Mouse (Mus musculus): ENCODE data around the gene Zic1. TPM values are rescaled to one million over a fixed set of nuclear protein-coding genes. Genes with fewer than 3 reads are reported as not detected.

Gene Zic1
- total and polyA plus RNA-seq, 3 experiments = 0.08 TPM; not detected in 2

- TF ChIP-seq EP300 (IDR thresholded peaks at IDR 0.05; ENCODE audit: insufficient read depth, low read depth, low read length) = no peak
- intact Hi-C loops (cut with DNase I) = no loop called here
- H3K27ac ChIP-seq = no peak overlapping the region
- H3K27me3 ChIP-seq (ENCODE audit: control insufficient read depth, insufficient read depth, low read length) = peaks cover 14% of the 10 kb centered on the region
- no peak overlapping the region for H3K4me3 ChIP-seq
- H3K36me3 ChIP-seq (ENCODE audit: control insufficient read depth, insufficient read depth, low read length) = no peaks in the 10 kb centered on the region
- no peak overlapping the region for H3K9ac ChIP-seq (ENCODE audit: low read depth, low read length)
- DNase-seq = no peak
- H3K4me1 ChIP-seq (ENCODE audit: control insufficient read depth, insufficient read depth, low read length) = no peaks in the 10 kb centered on the region
- 6% methylated on average over 13 of the region's 13 CpGs for WGBS
- no peaks in the 10 kb centered on the region for H3K79me2 ChIP-seq (replicated peaks; ENCODE audit: control insufficient read depth, insufficient read depth, low read length)
Measured at GRCm38 (mm10) chr9:91404229-91404628, 38.6 kb upstream of the Zic1 start.

GRCm38 (mm10) chr9:91401471-91401870 is 35.9 kb upstream of the Zic1 start:
- TF ChIP-seq EP300 (IDR thresholded peaks at IDR 0.05; ENCODE audit: insufficient read depth, low read depth, low read length) (no peak), CTCF (IDR thresholded peaks at IDR 0.05) (no peak), POLR2A (IDR thresholded peaks at IDR 0.05; ENCODE audit: insufficient read depth, low read depth, low read length) (no peak)
- H3K4me1 ChIP-seq (ENCODE audit: control insufficient read depth, insufficient read depth, low read length) = no peaks in the 10 kb centered on the region
- H3K27ac ChIP-seq = no peak overlapping the region
- no peak overlapping the region for H3K4me3 ChIP-seq
- DNase-seq = no peak
- intact Hi-C loops (cut with DNase I) = no loop called here
- WGBS = 1% methylated on average over 10 of the region's 10 CpGs
- peaks cover 15% of the 10 kb centered on the region for H3K27me3 ChIP-seq (ENCODE audit: control insufficient read depth, insufficient read depth, low read length)
- H3K36me3 ChIP-seq (ENCODE audit: control insufficient read depth, insufficient read depth, low read length) = no peaks in the 10 kb centered on the region
- no peak overlapping the region for H3K9ac ChIP-seq (ENCODE audit: low read depth, low read length)
- H3K79me2 ChIP-seq (replicated peaks; ENCODE audit: control insufficient read depth, insufficient read depth, low read length) = no peaks in the 10 kb centered on the region

GRCm38 (mm10) chr9:91400482-91401093 is 35.0 kb upstream of the Zic1 start:
- 16% methylated on average over 8 of the region's 8 CpGs for WGBS
- Histone ChIP-seq H3K36me3 (ENCODE audit: control insufficient read depth, insufficient read depth, low read length) (no peaks in the 10 kb centered on the region), H3K27me3 (ENCODE audit: control insufficient read depth, insufficient read depth, low read length) (peaks cover 10% of the 10 kb centered on the region), H3K79me2 (replicated peaks; ENCODE audit: control insufficient read depth, insufficient read depth, low read length) (no peaks in the 10 kb centered on the region), H3K4me1 (ENCODE audit: control insufficient read depth, insufficient read depth, low read length) (no peaks in the 10 kb centered on the region), H3K4me3 (no peak overlapping the region), H3K9ac (ENCODE audit: low read depth, low read length) (no peak overlapping the region), H3K27ac (no peak overlapping the region)
- intact Hi-C loops (cut with DNase I) = no loop called here
- TF ChIP-seq CTCF (IDR thresholded peaks at IDR 0.05) = no peak
- no peak for TF ChIP-seq EP300 (IDR thresholded peaks at IDR 0.05; ENCODE audit: insufficient read depth, low read depth, low read length)
- no peak for TF ChIP-seq POLR2A (IDR thresholded peaks at IDR 0.05; ENCODE audit: insufficient read depth, low read depth, low read length)
- no peak for DNase-seq

GRCm38 (mm10) chr9:91399976-91400375 is 34.4 kb upstream of the Zic1 start:
- DNase-seq = no peak
- TF ChIP-seq CTCF (IDR thresholded peaks at IDR 0.05) (no peak), POLR2A (IDR thresholded peaks at IDR 0.05; ENCODE audit: insufficient read depth, low read depth, low read length) (no peak), EP300 (IDR thresholded peaks at IDR 0.05; ENCODE audit: insufficient read depth, low read depth, low read length) (no peak)
- no peak overlapping the region for H3K27ac ChIP-seq
- H3K36me3 ChIP-seq (ENCODE audit: control insufficient read depth, insufficient read depth, low read length) = no peaks in the 10 kb centered on the region
- no peak overlapping the region for H3K9ac ChIP-seq (ENCODE audit: low read depth, low read length)
- no peaks in the 10 kb centered on the region for H3K4me1 ChIP-seq (ENCODE audit: control insufficient read depth, insufficient read depth, low read length)
- intact Hi-C loops (cut with DNase I) = no loop called here
- WGBS = 26% methylated on average over 7 of the region's 7 CpGs
- no peaks in the 10 kb centered on the region for H3K79me2 ChIP-seq (replicated peaks; ENCODE audit: control insufficient read depth, insufficient read depth, low read length)
- no peak overlapping the region for H3K4me3 ChIP-seq
- peaks cover 11% of the 10 kb centered on the region for H3K27me3 ChIP-seq (ENCODE audit: control insufficient read depth, insufficient read depth, low read length)

GRCm38 (mm10) chr9:91395066-91395772 is 29.6 kb upstream of the Zic1 start:
- no peak for DNase-seq
- Histone ChIP-seq H3K27ac (no peak overlapping the region), H3K36me3 (ENCODE audit: control insufficient read depth, insufficient read depth, low read length) (no peaks in the 10 kb centered on the region), H3K79me2 (replicated peaks; ENCODE audit: control insufficient read depth, insufficient read depth, low read length) (no peaks in the 10 kb centered on the region), H3K4me3 (no peak overlapping the region), H3K4me1 (ENCODE audit: control insufficient read depth, insufficient read depth, low read length) (no peaks in the 10 kb centered on the region), H3K9ac (ENCODE audit: low read depth, low read length) (no peak overlapping the region), H3K27me3 (ENCODE audit: control insufficient read depth, insufficient read depth, low read length) (peaks cover 6% of the 10 kb centered on the region)
- 14% methylated on average over 14 of the region's 14 CpGs for WGBS
- TF ChIP-seq POLR2A (IDR thresholded peaks at IDR 0.05; ENCODE audit: insufficient read depth, low read depth, low read length) = no peak
- no peak for TF ChIP-seq CTCF (IDR thresholded peaks at IDR 0.05)
- TF ChIP-seq EP300 (IDR thresholded peaks at IDR 0.05; ENCODE audit: insufficient read depth, low read depth, low read length) = no peak
- intact Hi-C loops (cut with DNase I) = no loop called here

- Histone ChIP-seq H3K27me3 (ENCODE audit: control insufficient read depth, insufficient read depth, low read length) (peaks cover 4% of the 10 kb centered on the region), H3K4me1 (ENCODE audit: control insufficient read depth, insufficient read depth, low read length) (no peaks in the 10 kb centered on the region), H3K79me2 (replicated peaks; ENCODE audit: control insufficient read depth, insufficient read depth, low read length) (no peaks in the 10 kb centered on the region), H3K4me3 (no peak overlapping the region), H3K36me3 (ENCODE audit: control insufficient read depth, insufficient read depth, low read length) (no peaks in the 10 kb centered on the region), H3K9ac (ENCODE audit: low read depth, low read length) (no peak overlapping the region), H3K27ac (no peak overlapping the region)
- DNase-seq = no peak
- TF ChIP-seq CTCF (IDR thresholded peaks at IDR 0.05) = no peak
- TF ChIP-seq POLR2A (IDR thresholded peaks at IDR 0.05; ENCODE audit: insufficient read depth, low read depth, low read length) = no peak
- no peak for TF ChIP-seq EP300 (IDR thresholded peaks at IDR 0.05; ENCODE audit: insufficient read depth, low read depth, low read length)
- 5% methylated on average over 14 of the region's 14 CpGs for WGBS
- intact Hi-C loops (cut with DNase I) = no loop called here
Measured at GRCm38 (mm10) chr9:91394211-91394646, 28.6 kb upstream of the Zic1 start.
